In the genomic region with DNA sequence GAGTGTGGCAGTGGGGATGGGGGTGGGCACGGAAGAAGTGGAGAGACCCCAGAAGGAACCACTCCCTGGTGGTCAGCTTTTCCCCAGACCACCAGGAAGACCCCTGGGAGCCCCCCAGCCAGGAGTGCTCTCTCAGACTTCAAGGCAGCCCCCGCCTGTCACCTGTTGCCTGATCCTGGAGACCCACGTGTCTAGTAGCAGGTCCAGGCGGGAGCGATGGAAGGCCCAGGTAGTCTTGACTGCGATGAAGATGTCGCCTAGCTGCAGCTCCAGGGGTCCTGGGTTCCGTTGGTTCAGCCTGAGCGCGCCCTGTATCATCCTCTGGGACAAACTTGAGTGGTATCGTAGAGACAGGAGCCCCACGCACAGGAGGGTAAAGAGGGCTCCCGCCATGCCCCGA, we compare ENCODE assay signal across 1 mouse cellular context.
A peak's percentile ranks its signal among the peaks of the same experiment; 100 is the strongest.
TF ChIP-seq lines count a peak whose summit lies in the region.

No protein-coding gene starts in this region.

TF ChIP-seq in CH12.LX, 34 proteins besides CTCF, POLR2A, EP300 and RAD21 (continued from another document):
- peak; percentile 31; the same call in 1 of the 2 replicates for TF ChIP-seq MXI1 (IDR thresholded peaks at IDR 0.05; ENCODE audit: low read depth, low read length)
- TF ChIP-seq E2F4 (IDR thresholded peaks at IDR 0.05; ENCODE audit: insufficient replicate concordance, low read depth, low read length), result no peak
- TF ChIP-seq ZNF384 (IDR thresholded peaks at IDR 0.05; ENCODE audit: low read depth, low read length), result no peak
- TF ChIP-seq TCF12 (IDR thresholded peaks at IDR 0.05; ENCODE audit: low read depth, low read length), result no peak
- no peak for TF ChIP-seq JUN (IDR thresholded peaks at IDR 0.05; ENCODE audit: insufficient read depth, low read depth, low read length)
- no peak for TF ChIP-seq KAT2A (IDR thresholded peaks at IDR 0.05; ENCODE audit: insufficient replicate concordance, low read length)
- no peak for TF ChIP-seq ZKSCAN1 (IDR thresholded peaks at IDR 0.05; ENCODE audit: borderline replicate concordance, low read depth, low read length)
- TF ChIP-seq PAX5 (IDR thresholded peaks at IDR 0.05; ENCODE audit: low read length), result no peak
- TF ChIP-seq UBTF (IDR thresholded peaks at IDR 0.05; ENCODE audit: low read depth, low read length), result no peak; the same call in 1 of the 2 replicates
- no peak for TF ChIP-seq MEF2A (IDR thresholded peaks at IDR 0.05; ENCODE audit: borderline replicate concordance, low read depth, low read length)
- no peak for TF ChIP-seq USF1 (IDR thresholded peaks at IDR 0.05; ENCODE audit: low read depth, low read length)
- no peak for TF ChIP-seq NELFE (IDR thresholded peaks at IDR 0.05; ENCODE audit: low read depth, low read length)
- no peak for TF ChIP-seq RCOR1 (conservative IDR thresholded peaks at IDR 0.05; ENCODE audit: low read depth, low read length)
- TF ChIP-seq SIN3A (IDR thresholded peaks at IDR 0.05; ENCODE audit: low read length), result peak; percentile 3; the same call in 1 of the 2 replicates
